Mouse (Mus musculus) brain, embryonic 14.5 days (tissue): ENCODE results near the gene Mid2.

ENCODE experiments used
- CTCF ChIP-seq: fragments of 200-500 bp; IDR thresholded peaks from 2 replicates; pipeline ENCODE4 v1.5.1; 2012; ENCODE audit warnings: inconsistent platforms, mild to moderate bottlenecking, moderate library complexity, borderline replicate concordance; ENCODE audit not compliant: insufficient read depth, insufficient read length; ENCODE audit errors: extremely low read depth
- POLR2A ChIP-seq: fragments of 200-500 bp; IDR thresholded peaks from 2 replicates; pipeline ENCODE4 v1.6.1; 2012; ENCODE audit warnings: mild to moderate bottlenecking, inconsistent platforms, borderline replicate concordance; ENCODE audit not compliant: poor library complexity, insufficient read depth, insufficient read length, severe bottlenecking; ENCODE audit errors: extremely low read depth

- TF ChIP-seq POLR2A (no peak), CTCF (no peak)
Measured at GRCm38 (mm10) chrX:140663516-140663915, 883 bp upstream of the Mid2 start.
